Mouse (Mus musculus) MEL (cell line): ENCODE results near the gene Abca5. TPM values are rescaled to one million over a fixed set of nuclear protein-coding genes. Genes with fewer than 3 reads are reported as not detected.
"Not testable (repeated sequence)": the region's sequence is repeated elsewhere in the genome, so short reads cannot be mapped to it uniquely, and the experiment has no call there.

Experiments
- DNase-seq: peaks from one replicate; pipeline ENCODE4 v3.0.0; 2011; ENCODE audit warnings: low read depth, low spot score
- H3K27ac ChIP-seq: 2 replicates; pipeline ENCODE4 v1.5.1; 2012; ENCODE audit warnings: low read depth, mild to moderate bottlenecking, control low read depth, low read length, moderate library complexity; ENCODE audit not compliant: control insufficient read depth
- H3K27me3 ChIP-seq, 2 experiments: fragments of 150-350 bp in 1 of 2; sonication (generic) in 1 of 2; 2 replicates each; pipeline ENCODE4 v1.6.1; 2012; ENCODE audit warnings: low read length in 2 of 2, mild to moderate bottlenecking in 2 of 2, improper control_type of control experiment in 1 of 2, moderate library complexity in 1 of 2; ENCODE audit not compliant: insufficient read depth in 2 of 2, control insufficient read depth in 1 of 2
- H3K36me3 ChIP-seq, 2 experiments: 2 replicates each; pipeline ENCODE4 v1.6.1; 2012 to 2014; ENCODE audit warnings: low read length in 2 of 2, improper control_type of control experiment in 1 of 2, inconsistent platforms in 1 of 2, mild to moderate bottlenecking in 1 of 2; ENCODE audit not compliant: insufficient read depth in 2 of 2, control insufficient read depth in 1 of 2
- H3K4me1 ChIP-seq, 2 experiments: fragments of 150-350 bp in 1 of 2; sonication (generic) in 1 of 2; 2 replicates each; pipeline ENCODE4 v1.6.1; 2012; ENCODE audit warnings: low read length in 2 of 2, improper control_type of control experiment in 1 of 2, mild to moderate bottlenecking in 1 of 2; ENCODE audit not compliant: insufficient read depth in 2 of 2, control insufficient read depth in 1 of 2
- H3K4me3 ChIP-seq, 2 experiments: fragments of 150-350 bp in 1 of 2; sonication (generic) in 1 of 2; 2 replicates each; pipeline ENCODE4 v1.5.1; 2012; ENCODE audit warnings: low read depth in 2 of 2, low read length in 2 of 2, mild to moderate bottlenecking in 2 of 2, moderate library complexity in 2 of 2, control low read depth in 1 of 2, improper control_type of control experiment in 1 of 2; ENCODE audit not compliant: control insufficient read depth in 1 of 2, insufficient read depth in 1 of 2
- H3K79me2 ChIP-seq: 2 replicates; pipeline ENCODE4 v1.6.1; 2012; ENCODE audit warnings: mild to moderate bottlenecking, low read length, moderate library complexity; ENCODE audit not compliant: control insufficient read depth, poor library complexity, insufficient read depth
- H3K9ac ChIP-seq: 2 replicates; pipeline ENCODE4 v1.6.1; 2012; ENCODE audit warnings: low read depth, mild to moderate bottlenecking, control low read depth, low read length, moderate library complexity; ENCODE audit not compliant: control insufficient read depth, poor library complexity, severe bottlenecking
- H3K9me3 ChIP-seq: fragments of 150-350 bp; sonication (generic); replicated peaks from 2 replicates; pipeline ENCODE4 v1.6.1; 2012; ENCODE audit warnings: mild to moderate bottlenecking, low read length, improper control_type of control experiment, moderate library complexity; ENCODE audit not compliant: insufficient read depth
- BHLHE40 ChIP-seq: IDR thresholded peaks from 2 replicates; pipeline ENCODE4 v1.6.1; 2012; ENCODE audit warnings: low read depth, mild to moderate bottlenecking, inconsistent platforms, low read length, improper control_type of control experiment, borderline replicate concordance
- CHD2 ChIP-seq: IDR thresholded peaks from 2 replicates; pipeline ENCODE4 v1.6.1; 2011; ENCODE audit warnings: low read length, improper control_type of control experiment
- CTCF ChIP-seq, 3 experiments: IDR thresholded peaks in 2 of 3; conservative IDR thresholded peaks in 1 of 3; 2 replicates each; pipeline ENCODE4 v1.5.1; 2011 to 2012; ENCODE audit warnings: low read length in 3 of 3, low read depth in 2 of 3, mild to moderate bottlenecking in 2 of 3, improper control_type of control experiment in 1 of 3, inconsistent platforms in 1 of 3, mixed read lengths in 1 of 3, moderate library complexity in 1 of 3; ENCODE audit not compliant: control insufficient read depth in 1 of 3, insufficient read depth in 1 of 3, poor library complexity in 1 of 3, severe bottlenecking in 1 of 3
- E2F4 ChIP-seq: IDR thresholded peaks from 2 replicates; pipeline ENCODE4 v1.6.1; 2011; ENCODE audit warnings: low read depth, low read length, improper control_type of control experiment, borderline replicate concordance
- EP300 ChIP-seq, 2 experiments: IDR thresholded peaks; 2 replicates each; pipeline ENCODE4 v1.6.1; 2011; ENCODE audit warnings: improper control_type of control experiment in 2 of 2, low read length in 2 of 2, low read depth in 1 of 2, mild to moderate bottlenecking in 1 of 2
- GABPA ChIP-seq: IDR thresholded peaks from 2 replicates; pipeline ENCODE4 v1.6.1; 2012; ENCODE audit warnings: low read depth, mild to moderate bottlenecking, inconsistent platforms, low read length, improper control_type of control experiment, moderate library complexity
- HCFC1 ChIP-seq: IDR thresholded peaks from 2 replicates; pipeline ENCODE4 v1.6.1; 2012; ENCODE audit warnings: low read depth, mild to moderate bottlenecking, inconsistent platforms, low read length, improper control_type of control experiment, moderate library complexity
- JUND ChIP-seq: IDR thresholded peaks from 2 replicates; pipeline ENCODE4 v1.6.1; 2011; ENCODE audit warnings: low read depth, mild to moderate bottlenecking, improper control_type of control experiment, low read length
- MAX ChIP-seq: IDR thresholded peaks from 2 replicates; pipeline ENCODE4 v1.6.1; 2011; ENCODE audit warnings: low read length, improper control_type of control experiment
- MAZ ChIP-seq: IDR thresholded peaks from 2 replicates; pipeline ENCODE4 v1.6.1; 2012; ENCODE audit warnings: low read depth, mild to moderate bottlenecking, inconsistent platforms, low read length, improper control_type of control experiment
- MXI1 ChIP-seq: IDR thresholded peaks from 2 replicates; pipeline ENCODE4 v1.6.1; 2011; ENCODE audit warnings: mild to moderate bottlenecking, low read depth, low read length, improper control_type of control experiment
- POLR2AphosphoS2 ChIP-seq: IDR thresholded peaks from 2 replicates; pipeline ENCODE4 v1.6.1; 2011; ENCODE audit warnings: low read length, improper control_type of control experiment
- RAD21 ChIP-seq: IDR thresholded peaks from 2 replicates; pipeline ENCODE4 v1.6.1; 2011; ENCODE audit warnings: mild to moderate bottlenecking, low read depth, low read length, improper control_type of control experiment
- SMC3 ChIP-seq: IDR thresholded peaks from 2 replicates; pipeline ENCODE4 v1.6.1; 2011; ENCODE audit warnings: low read depth, low read length, improper control_type of control experiment
- TCF12 ChIP-seq: IDR thresholded peaks from 2 replicates; pipeline ENCODE4 v1.6.1; 2014; ENCODE audit warnings: low read depth, mild to moderate bottlenecking, inconsistent platforms, low read length, improper control_type of control experiment, moderate library complexity
- UBTF ChIP-seq: IDR thresholded peaks from 2 replicates; pipeline ENCODE4 v1.6.1; 2012; ENCODE audit warnings: low read depth, mild to moderate bottlenecking, inconsistent platforms, low read length, improper control_type of control experiment, moderate library complexity, borderline replicate concordance; ENCODE audit not compliant: insufficient read depth
- USF1 ChIP-seq: IDR thresholded peaks from 2 replicates; pipeline ENCODE4 v1.6.1; 2014; ENCODE audit warnings: low read depth, mild to moderate bottlenecking, inconsistent platforms, low read length, improper control_type of control experiment, moderate library complexity
- USF2 ChIP-seq, 2 experiments: IDR thresholded peaks; 2 replicates each; pipeline ENCODE4 v1.6.1; 2011 to 2012; ENCODE audit warnings: improper control_type of control experiment in 2 of 2, low read length in 2 of 2, borderline replicate concordance in 1 of 2, inconsistent platforms in 1 of 2, low read depth in 1 of 2, mild to moderate bottlenecking in 1 of 2; ENCODE audit not compliant: insufficient read depth in 1 of 2
- ZC3H11A ChIP-seq: IDR thresholded peaks from 2 replicates; pipeline ENCODE4 v1.6.1; 2012; ENCODE audit warnings: low read depth, mild to moderate bottlenecking, inconsistent platforms, low read length, improper control_type of control experiment
- ZNF384 ChIP-seq: IDR thresholded peaks from 2 replicates; pipeline ENCODE4 v1.6.1; 2012; ENCODE audit warnings: low read depth, mild to moderate bottlenecking, inconsistent platforms, low read length, improper control_type of control experiment
- polyA plus RNA-seq, 2 experiments: library from polyadenylated mRNA; stranded (reverse) in 1 of 2; unstranded in 1 of 2; fragments of >175 nt in 1 of 2; fragments of >200 nt in 1 of 2; gene quantifications; 2 replicates each; pipeline versions ENCODE4 v1.2.1 to v1.2.4; 2012; ENCODE audit warnings: low replicate concordance in 2 of 2, low read depth in 1 of 2; ENCODE audit not compliant: insufficient read length in 2 of 2, insufficient read depth in 1 of 2, missing spikeins in 1 of 2
- total RNA-seq: library from RNA; depleted of rRNA; stranded (reverse); fragments of 300-350 nt; gene quantifications from 2 replicates; pipeline ENCODE4 v1.2.3, GENCODE M21; 2012

Gene Abca5
- total and polyA plus RNA-seq, 3 experiments: 0.35 to 0.78 TPM; not detected in 1

- Histone ChIP-seq H3K79me2 (no peaks in the 10 kb centered on the region), H3K36me3 (no peaks in the 10 kb centered on the region), H3K4me1 (no peaks in the 10 kb centered on the region), H3K4me3 (no peak overlapping the region), H3K9ac (no peak overlapping the region), H3K27ac (no peak overlapping the region), H3K27me3 (no peaks in the 10 kb centered on the region), H3K9me3 (no peaks in the 10 kb centered on the region)
- DNase-seq: peak; percentile 84
- TF ChIP-seq TCF12 (no peak), ZC3H11A (peak; percentile 97), USF2 (IDR thresholded peaks at IDR 0.05; ENCODE audit: borderline replicate concordance in 1 of 2, insufficient read depth in 1 of 2, low read depth in 1 of 2, low read length in 2 of 2) (no peak), E2F4 (no peak), MXI1 (no peak), SMC3 (peak; percentile 96), CHD2 (no peak), MAZ (0 out of 2 replicates have a peak, but pooled peaks have one; percentile 40), GABPA (no peak), BHLHE40 (0 out of 2 replicates have a peak, but pooled peaks have one; percentile 18), UBTF (no peak), EP300 (IDR thresholded peaks at IDR 0.05; ENCODE audit: low read depth in 1 of 2, low read length in 2 of 2) (no peak), POLR2AphosphoS2 (no peak), MAX (no peak), ZNF384 (peak; percentile 50; the same call in 1 of the 2 replicates), CTCF (IDR thresholded peaks at IDR 0.05 in 2 of 3, conservative IDR thresholded peaks at IDR 0.05 in 1 of 3; ENCODE audit: control insufficient read depth in 1 of 3, insufficient read depth in 1 of 3, low read depth in 2 of 3, low read length in 3 of 3, poor library complexity in 1 of 3, severe bottlenecking in 1 of 3) (peak; percentile 70 to 99 (median 79)), USF1 (no peak), JUND (no peak)
Observed at GRCm38 (mm10) chr11:110365016-110365415, 27.5 kb upstream of the Abca5 start.

GRCm38 (mm10) chr11:110357756-110358551 lies 20.4 kb upstream of the Abca5 start:
- DNase-seq: peak; percentile 69
- Histone ChIP-seq H3K9me3 (no peaks in the 10 kb centered on the region), H3K79me2 (no peaks in the 10 kb centered on the region), H3K27ac (no peak overlapping the region), H3K36me3 (no peaks in the 10 kb centered on the region), H3K4me1 (no peaks in the 10 kb centered on the region), H3K4me3 (no peak overlapping the region)
- TF ChIP-seq SMC3: peak; percentile 52
- peak; percentile 43; the same call in 1 of the 2 replicates for TF ChIP-seq ZC3H11A
- TF ChIP-seq HCFC1: no peak
- peak; percentile 44 to 65 (median 53); a peak in 5 of 6 replicates for TF ChIP-seq CTCF (IDR thresholded peaks at IDR 0.05 in 2 of 3, conservative IDR thresholded peaks at IDR 0.05 in 1 of 3; ENCODE audit: control insufficient read depth in 1 of 3, insufficient read depth in 1 of 3, low read depth in 2 of 3, low read length in 3 of 3, poor library complexity in 1 of 3, severe bottlenecking in 1 of 3)
- TF ChIP-seq RAD21: peak; percentile 59
- TF ChIP-seq, all 39 proteins: peak for 4
- 0 out of 4 replicates have a peak, but pooled peaks cover 0 to 2% of the 10 kb centered on the region in 2 experiments for H3K27me3 ChIP-seq
- no peak overlapping the region for H3K9ac ChIP-seq

- not testable (repeated sequence) for H3K79me2 ChIP-seq, H3K4me3 ChIP-seq, DNase-seq, H3K27ac ChIP-seq, H3K4me1 ChIP-seq, H3K36me3 ChIP-seq, H3K9ac ChIP-seq, H3K9me3 ChIP-seq, H3K27me3 ChIP-seq
Observed at GRCm38 (mm10) chr11:110355131-110355530, 17.6 kb upstream of the Abca5 start.
